Mouse (Mus musculus): ENCODE data around the gene Fam71f2.

- no peak for TF ChIP-seq CTCF (IDR thresholded peaks at IDR 0.05; ENCODE audit: low read depth)
- no peak for TF ChIP-seq EP300 (optimal IDR thresholded peaks at IDR 0.05)
Observed at GRCm38 (mm10) chr6:29326961-29327360, 47.6 kb downstream of the Fam71f2 start.
